Mouse (Mus musculus) bone marrow macrophage, adult 2 months (primary cell): ENCODE data around the gene Ptpre.

Source experiments
- CTCF ChIP-seq: IDR thresholded peaks from 2 replicates; pipeline ENCODE4 v1.5.1; 2012; ENCODE audit warnings: low read depth, mild to moderate bottlenecking, low read length, moderate library complexity
- POLR2A ChIP-seq: IDR thresholded peaks from 2 replicates; pipeline ENCODE4 v1.6.1; 2012; ENCODE audit warnings: mild to moderate bottlenecking, low read depth, low read length, borderline replicate concordance

DNA sequence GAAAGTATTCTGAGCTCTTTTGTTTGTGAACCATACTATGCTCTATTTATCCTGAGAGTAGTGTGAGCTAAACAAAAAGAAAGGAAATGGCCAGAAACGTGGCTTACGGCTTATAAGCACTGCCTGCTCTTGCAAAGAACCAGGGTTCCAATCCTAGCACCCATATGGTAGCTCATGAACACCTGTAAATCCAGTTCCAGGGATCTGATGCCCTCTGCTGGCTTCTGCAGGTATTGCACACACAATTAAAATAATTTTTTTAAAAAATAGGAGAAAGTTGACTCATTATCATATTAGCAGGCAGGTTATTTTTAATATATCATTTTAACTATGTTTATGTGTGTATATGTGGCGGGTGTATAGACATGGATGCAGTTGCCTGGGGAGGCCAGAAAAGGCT lies 87.6 kb downstream of the Ptpre start:
- TF ChIP-seq POLR2A (no peak), CTCF (peak; percentile 48)
